ENCODE assay signal across 9 mouse cellular contexts in genomic region chr6:31412487-31412886, GRCm38 (mm10). TPM values are rescaled to one million over a fixed set of nuclear protein-coding genes. Genes with fewer than 3 reads are reported as not detected.
DNase-seq lines count a peak whose midpoint lies in the region; ATAC-seq and TF ChIP-seq lines count a peak whose summit lies in the region.
"Had no signal": no experiment of that assay in that cellular context is flagged by ENCODE, and none has a peak within 500 bp of the region (broad histone marks: within the 10 kb centered on the region; RNA-seq: fewer than 3 reads in every experiment).

No protein-coding gene starts in this region.

- H3K4me2 ChIP-seq in forebrain, embryonic 14.5 days (ENCODE audit: low read length), result no peak overlapping the region
- H3K4me2 ChIP-seq in liver, embryonic 15.5 days, result no peak overlapping the region

- no peak for DNase-seq in gastrocnemius, adult 2 months
- no peak for DNase-seq in gastrocnemius, postnatal 36 days
- peak; percentile 49 for DNase-seq in A20 (ENCODE audit: low read depth, low spot score)
- peak; percentile 70 for DNase-seq in forebrain, embryonic 14.5 days (ENCODE audit: low spot score)
- no peak for DNase-seq in ovary, adult 18-20 months (ENCODE audit: low spot score)
- DNase-seq in cerebellum, adult 11-12 months, result no peak
- DNase-seq in right cerebral cortex, adult 18-20 months, result no peak

- peak; percentile 50 for TF ChIP-seq CTCF in gastrocnemius, adult 2 months (IDR thresholded peaks at IDR 0.05)

- no peaks in the 10 kb centered on the region for H3K27me3 ChIP-seq in forebrain, embryonic 14.5 days (replicated peaks; ENCODE audit: control insufficient read depth, insufficient read depth, low read length)
- no peaks in the 10 kb centered on the region for H3K27me3 ChIP-seq in liver, embryonic 15.5 days

- intact Hi-C loops in gastrocnemius, adult 2 months (cut with DNase I), result no loop called here
- intact Hi-C loops in gastrocnemius, postnatal 36 days (cut with DNase I), result no loop called here

- H3K9me3 ChIP-seq in forebrain, embryonic 14.5 days (replicated peaks; ENCODE audit: control insufficient read depth, low read length), result no peaks in the 10 kb centered on the region
- no peaks in the 10 kb centered on the region for H3K9me3 ChIP-seq in liver, embryonic 15.5 days (replicated peaks)
- H3K9me3 ChIP-seq: G1E had no signal

- H3K36me3 ChIP-seq in forebrain, embryonic 14.5 days (ENCODE audit: control insufficient read depth, insufficient read depth, low read length), result no peaks in the 10 kb centered on the region
- H3K36me3 ChIP-seq in liver, embryonic 15.5 days (replicated peaks), result no peaks in the 10 kb centered on the region

- peaks cover 8% of the 10 kb centered on the region for H3K4me1 ChIP-seq in forebrain, embryonic 14.5 days (ENCODE audit: control insufficient read depth, insufficient read depth, low read length)
- H3K4me1 ChIP-seq in liver, embryonic 15.5 days (replicated peaks), result peaks cover 45% of the 10 kb centered on the region

- ATAC-seq in forebrain, embryonic 14.5 days, result peak; percentile 80
- 0 out of 2 replicates have a peak, but pooled peaks have one; percentile 31 for ATAC-seq in liver, embryonic 15.5 days (ENCODE audit: insufficient read depth)

- H3K27ac ChIP-seq in gastrocnemius, adult 2 months, result 0 out of 2 replicates have a peak overlapping the region, but pooled peaks have one; percentile 21
- H3K27ac ChIP-seq in forebrain, embryonic 14.5 days (ENCODE audit: low read depth, low read length), result no peak overlapping the region
- no peak overlapping the region for H3K27ac ChIP-seq in liver, embryonic 15.5 days (replicated peaks)

- no peak overlapping the region for H3K9ac ChIP-seq in forebrain, embryonic 14.5 days (ENCODE audit: low read length)
- no peak overlapping the region for H3K9ac ChIP-seq in liver, embryonic 15.5 days

- H3K4me3 ChIP-seq in gastrocnemius, adult 2 months, result no peak overlapping the region
- no peak overlapping the region for H3K4me3 ChIP-seq in forebrain, embryonic 14.5 days (ENCODE audit: low read depth, low read length)
- H3K4me3 ChIP-seq in liver, embryonic 15.5 days (replicated peaks), result no peak overlapping the region

RNA-seq across cellular contexts. Expression of gene Mkln1, which starts 14.0 kb away (rescaled TPM):
- 100 to 1,000 TPM; 151 to 170 TPM for total RNA-seq in gastrocnemius, adult 2 months (2021)
- total RNA-seq in gastrocnemius, postnatal 36 days (2021), result 100 to 1,000 TPM; 140 to 143 TPM
- polyA plus RNA-seq in forebrain, embryonic 14.5 days (2014; fragmentation: Nextera tagmentation; extraction: Ambion mirVana), result 156 and 167 TPM in 2 replicates
- polyA plus RNA-seq in liver, embryonic 15.5 days (2015; fragmentation: Nextera tagmentation; extraction: Ambion mirVana), result 126 and 133 TPM in 2 replicates

Comparison
In these comparisons a context has a peak if more than half of its experiments do, and no peak if none do; other contexts are left out.
1. DNase-seq: peak in A20 (single experiment) and forebrain, embryonic 14.5 days (single experiment); none in gastrocnemius, adult 2 months (single experiment), gastrocnemius, postnatal 36 days (0 of 2), ovary, adult 18-20 months (single experiment), cerebellum, adult 11-12 months (single experiment) and right cerebral cortex, adult 18-20 months (single experiment).